Mouse (Mus musculus): ENCODE data around the gene Wdfy2. TPM values are rescaled to one million over a fixed set of nuclear protein-coding genes. Genes with fewer than 3 reads are reported as not detected.

Wdfy2 gene
- polyA plus RNA-seq, 1 experiment from 2014 or later, result 8.9 TPM

DNA sequence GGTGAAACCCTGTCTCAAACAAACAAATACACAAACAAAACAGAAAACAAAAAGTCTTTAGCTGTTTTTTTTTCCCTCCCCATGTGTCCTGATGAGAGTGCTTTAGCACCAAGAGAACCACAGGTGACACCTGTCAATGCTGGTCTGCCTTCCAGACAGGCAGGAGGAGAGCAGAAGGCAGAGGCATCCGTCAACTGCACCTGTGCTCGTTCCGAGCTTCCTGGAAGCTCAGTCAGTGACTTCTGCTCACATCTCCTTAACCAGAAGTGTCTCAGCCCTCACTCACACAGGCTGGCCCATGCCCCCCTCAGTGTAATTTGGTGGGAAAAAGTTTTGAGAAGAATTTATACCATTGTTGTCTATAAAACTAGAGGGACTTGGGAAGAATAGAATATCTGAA, 15.4 kb downstream of the Wdfy2 start:
- H3K27me3 ChIP-seq (ENCODE audit: insufficient read depth, poor library complexity, severe bottlenecking), result no peaks in the 10 kb centered on the region
- peaks cover 6% of the 10 kb centered on the region; the same call in 1 of the 2 replicates for H3K9me3 ChIP-seq
- no peak overlapping the region for H3K27ac ChIP-seq
- peaks cover 2% of the 10 kb centered on the region; the same call in 1 of the 2 replicates for H3K36me3 ChIP-seq
- 75% methylated on average over 3 of the region's 3 CpGs for WGBS
- H3K4me3 ChIP-seq, result no peak overlapping the region
- DNase-seq (ENCODE audit: low spot score), result no peak
- H3K4me1 ChIP-seq, result peaks cover 34% of the 10 kb centered on the region

DNA sequence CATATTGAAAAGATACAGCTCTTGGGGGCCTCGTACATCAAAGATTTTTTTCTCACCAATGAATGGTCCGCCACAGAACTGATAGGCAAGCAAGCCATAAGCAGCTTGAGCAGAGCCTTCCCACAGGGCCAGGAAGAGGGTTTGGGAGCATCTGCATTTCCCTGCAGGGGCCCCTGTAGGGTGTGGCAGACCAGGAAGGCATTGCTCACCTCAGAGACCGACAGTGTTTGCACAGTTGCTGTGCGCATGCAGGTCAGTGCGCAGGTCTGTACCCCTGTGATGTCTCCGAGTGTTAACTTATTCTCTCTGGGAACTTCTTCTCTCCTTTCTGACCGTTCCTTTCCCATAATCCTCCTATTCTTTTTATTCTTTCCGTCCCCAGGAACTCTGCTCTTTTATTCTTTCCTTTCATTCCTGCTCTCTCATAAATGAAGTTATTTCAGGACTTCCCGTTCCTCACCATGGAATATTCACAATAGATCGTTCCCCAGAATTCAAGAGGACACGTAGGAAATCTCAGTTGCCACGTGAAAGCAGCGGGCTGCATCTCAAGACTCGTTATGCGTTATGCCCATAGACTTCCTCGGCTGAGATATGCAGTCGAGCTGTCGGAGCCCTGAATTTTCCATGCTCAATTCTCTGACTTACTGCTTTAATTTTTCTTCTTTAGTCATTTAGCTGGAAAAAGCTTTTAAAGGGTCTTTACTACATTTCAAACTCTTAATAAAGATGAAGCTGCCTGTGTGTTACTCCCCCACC, 17.8 kb downstream of the Wdfy2 start:
- Histone ChIP-seq H3K4me1 (peaks cover 36% of the 10 kb centered on the region), H3K9me3 (no peaks in the 10 kb centered on the region), H3K27ac (0 out of 2 replicates have a peak overlapping the region, but pooled peaks have one; percentile 25), H3K27me3 (ENCODE audit: insufficient read depth, poor library complexity, severe bottlenecking) (no peaks in the 10 kb centered on the region), H3K36me3 (peaks cover 2% of the 10 kb centered on the region; the same call in 1 of the 2 replicates), H3K4me3 (no peak overlapping the region)
- 81% methylated on average over 18 of the region's 18 CpGs for WGBS
- no peak for DNase-seq (ENCODE audit: low spot score)

DNA sequence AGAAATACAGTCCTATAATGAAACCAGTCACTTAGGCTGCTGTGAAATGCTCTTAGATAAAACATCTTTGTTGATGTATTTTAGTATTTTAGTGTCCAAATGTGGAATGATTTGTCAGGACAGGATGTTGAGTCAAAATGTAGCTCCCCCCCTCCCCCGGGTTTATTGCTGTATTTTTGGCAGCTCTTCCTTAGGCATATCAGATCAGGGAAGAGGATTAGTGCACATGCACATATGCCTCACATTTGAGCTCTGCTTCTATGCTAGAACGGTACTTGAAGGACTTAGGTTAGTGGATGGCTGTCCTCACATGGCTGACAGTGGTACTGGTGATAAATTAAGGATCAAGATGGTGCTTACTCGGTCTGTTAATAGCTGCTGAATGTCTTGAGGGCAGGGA, 18.4 kb downstream of the Wdfy2 start:
- Histone ChIP-seq H3K4me3 (no peak overlapping the region), H3K36me3 (peaks cover 2% of the 10 kb centered on the region; the same call in 1 of the 2 replicates), H3K9me3 (no peaks in the 10 kb centered on the region), H3K27ac (no peak overlapping the region), H3K4me1 (peaks cover 32% of the 10 kb centered on the region), H3K27me3 (ENCODE audit: insufficient read depth, poor library complexity, severe bottlenecking) (no peaks in the 10 kb centered on the region)
- 70% methylated on average over 3 of the region's 3 CpGs for WGBS
- no peak for DNase-seq (ENCODE audit: low spot score)

DNA sequence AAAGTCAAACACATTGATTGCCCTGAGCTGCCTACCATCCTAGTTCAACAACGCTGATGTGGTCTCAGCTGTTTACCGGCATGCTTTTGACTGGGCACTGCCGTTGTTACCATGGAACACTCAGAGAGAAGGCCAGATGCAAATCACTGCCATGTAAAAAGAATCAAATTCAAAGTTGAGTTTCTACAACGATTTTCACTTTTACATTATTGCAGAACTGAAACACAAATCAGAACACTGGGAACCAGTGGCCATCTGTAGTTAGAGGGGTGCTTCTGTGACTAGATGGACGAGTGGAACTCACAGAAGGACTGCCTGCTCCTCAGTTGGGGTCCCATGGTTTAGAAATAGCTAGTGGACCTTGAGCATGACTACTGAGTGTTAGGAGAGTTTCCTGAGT, 19.0 kb downstream of the Wdfy2 start:
- 86% methylated on average over 5 of the region's 5 CpGs for WGBS
- no peaks in the 10 kb centered on the region for H3K27me3 ChIP-seq (ENCODE audit: insufficient read depth, poor library complexity, severe bottlenecking)
- peaks cover 5% of the 10 kb centered on the region; the same call in 1 of the 2 replicates for H3K36me3 ChIP-seq

DNA sequence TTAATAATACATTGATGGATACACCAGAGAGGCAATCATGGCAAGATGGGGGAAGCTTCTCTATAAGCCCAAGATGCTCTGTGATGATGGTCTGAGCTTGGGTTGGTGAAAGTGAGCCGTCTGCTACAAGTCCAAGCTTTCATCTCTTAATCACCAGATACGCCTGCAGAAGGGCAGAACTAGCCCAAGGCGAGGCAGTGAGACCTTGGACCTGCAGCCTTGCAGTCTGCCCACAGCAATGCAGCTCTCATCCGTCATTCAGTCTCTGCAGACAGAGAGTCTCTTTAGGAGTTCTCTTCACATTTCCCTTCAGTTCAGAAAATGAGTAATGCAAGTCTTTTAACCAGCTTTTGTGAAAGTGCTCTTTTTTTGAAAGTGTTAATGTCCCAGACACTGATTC, 20.4 kb downstream of the Wdfy2 start:
- 62% methylated on average over 4 of the region's 4 CpGs for WGBS
- no peak for DNase-seq (ENCODE audit: low spot score)
- H3K27me3 ChIP-seq (ENCODE audit: insufficient read depth, poor library complexity, severe bottlenecking), result no peaks in the 10 kb centered on the region
- no peaks in the 10 kb centered on the region for H3K9me3 ChIP-seq
- peaks cover 10% of the 10 kb centered on the region; the same call in 1 of the 2 replicates for H3K36me3 ChIP-seq
- no peak overlapping the region for H3K4me3 ChIP-seq
- no peak overlapping the region for H3K27ac ChIP-seq
- peaks cover 17% of the 10 kb centered on the region for H3K4me1 ChIP-seq

More for the DNA sequence above, 19.0 kb downstream of the Wdfy2 start:
- no peaks in the 10 kb centered on the region for H3K9me3 ChIP-seq
- no peak for DNase-seq (ENCODE audit: low spot score)
- H3K4me3 ChIP-seq, result no peak overlapping the region
- no peak overlapping the region for H3K27ac ChIP-seq
- peaks cover 25% of the 10 kb centered on the region for H3K4me1 ChIP-seq

DNA sequence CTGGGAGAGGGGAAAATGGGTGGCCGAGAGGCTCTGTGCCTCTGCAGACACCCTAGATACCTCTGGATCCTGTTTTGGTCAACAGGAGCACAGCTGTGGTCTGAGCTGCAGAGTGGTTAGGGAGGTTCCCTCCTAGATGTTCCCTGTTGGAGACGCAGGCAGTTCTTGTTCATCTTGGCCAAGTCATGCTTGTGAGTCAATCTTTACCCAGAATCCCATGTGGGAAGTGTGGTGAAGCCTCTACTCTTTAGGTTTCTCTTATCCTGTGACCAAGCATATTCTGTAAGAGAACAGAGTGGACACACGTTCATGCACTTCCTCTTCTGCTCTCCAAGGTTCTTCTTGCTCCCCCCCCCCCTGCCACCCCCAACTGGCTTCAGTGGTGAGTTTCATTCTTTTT, 20.8 kb downstream of the Wdfy2 start:
- peaks cover 17% of the 10 kb centered on the region for H3K4me1 ChIP-seq
- H3K9me3 ChIP-seq, result no peaks in the 10 kb centered on the region
- H3K4me3 ChIP-seq, result no peak overlapping the region
- no peaks in the 10 kb centered on the region for H3K27me3 ChIP-seq (ENCODE audit: insufficient read depth, poor library complexity, severe bottlenecking)
- no peak for DNase-seq (ENCODE audit: low spot score)
- peaks cover 10% of the 10 kb centered on the region; the same call in 1 of the 2 replicates for H3K36me3 ChIP-seq
- no peak overlapping the region for H3K27ac ChIP-seq
- 79% methylated on average over 3 of the region's 3 CpGs for WGBS

DNA sequence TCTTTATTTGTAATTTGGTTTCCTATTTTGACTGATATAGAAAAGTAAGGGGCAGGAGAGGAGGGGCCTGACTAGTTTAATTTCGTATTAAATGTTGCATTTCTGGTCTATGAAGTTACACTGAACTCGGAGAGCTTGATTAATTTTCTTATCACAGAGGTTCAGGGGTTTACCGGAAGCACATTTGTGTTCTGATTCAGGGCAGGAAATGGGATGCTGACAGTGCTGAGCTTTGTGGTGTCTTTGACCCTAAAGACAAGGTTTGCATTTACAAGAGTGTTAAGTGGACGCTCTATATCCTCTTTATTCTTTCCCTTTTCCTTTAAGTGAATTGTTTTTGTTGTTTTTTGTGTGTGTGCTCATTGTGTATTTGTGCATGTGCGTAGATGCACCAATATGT, 25.1 kb downstream of the Wdfy2 start:
- no peak for DNase-seq (ENCODE audit: low spot score)
- WGBS, result 70% methylated on average over 5 of the region's 5 CpGs

DNA sequence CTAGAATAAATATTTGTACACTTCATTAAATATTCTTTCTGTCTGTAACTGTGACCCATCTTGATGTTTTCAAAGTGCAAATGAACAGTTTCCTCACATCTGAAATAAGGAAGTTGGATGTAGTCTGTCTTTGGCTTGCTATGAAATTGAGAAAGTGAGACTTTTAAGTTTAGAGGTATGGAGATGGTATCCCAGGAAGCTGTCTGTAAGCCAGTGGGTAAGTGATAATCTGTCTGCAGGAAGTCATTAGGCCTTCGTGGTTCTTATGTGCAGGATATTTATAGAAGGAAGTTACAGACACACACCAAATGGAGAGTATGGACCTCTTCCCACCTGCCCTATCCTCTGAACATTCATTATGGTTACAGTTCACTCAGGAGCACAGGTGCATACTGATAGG, 26.8 kb downstream of the Wdfy2 start:
- H3K9me3 ChIP-seq, result no peaks in the 10 kb centered on the region
- DNase-seq (ENCODE audit: low spot score), result no peak
- WGBS, result 17% methylated on average over 1 of the region's 1 CpGs
- peaks cover 17% of the 10 kb centered on the region for H3K4me1 ChIP-seq
- H3K36me3 ChIP-seq, result peaks cover 8% of the 10 kb centered on the region; the same call in 1 of the 2 replicates
- H3K4me3 ChIP-seq, result no peak overlapping the region
- H3K27ac ChIP-seq, result no peak overlapping the region
- no peaks in the 10 kb centered on the region for H3K27me3 ChIP-seq (ENCODE audit: insufficient read depth, poor library complexity, severe bottlenecking)

More for the DNA sequence above, 25.1 kb downstream of the Wdfy2 start:
- H3K27ac ChIP-seq, result no peak overlapping the region
- H3K27me3 ChIP-seq (ENCODE audit: insufficient read depth, poor library complexity, severe bottlenecking), result no peaks in the 10 kb centered on the region
- H3K9me3 ChIP-seq, result no peaks in the 10 kb centered on the region
- H3K4me3 ChIP-seq, result no peak overlapping the region
- H3K36me3 ChIP-seq, result peaks cover 8% of the 10 kb centered on the region; the same call in 1 of the 2 replicates
- H3K4me1 ChIP-seq, result peaks cover 10% of the 10 kb centered on the region; the same call in 1 of the 2 replicates

DNA sequence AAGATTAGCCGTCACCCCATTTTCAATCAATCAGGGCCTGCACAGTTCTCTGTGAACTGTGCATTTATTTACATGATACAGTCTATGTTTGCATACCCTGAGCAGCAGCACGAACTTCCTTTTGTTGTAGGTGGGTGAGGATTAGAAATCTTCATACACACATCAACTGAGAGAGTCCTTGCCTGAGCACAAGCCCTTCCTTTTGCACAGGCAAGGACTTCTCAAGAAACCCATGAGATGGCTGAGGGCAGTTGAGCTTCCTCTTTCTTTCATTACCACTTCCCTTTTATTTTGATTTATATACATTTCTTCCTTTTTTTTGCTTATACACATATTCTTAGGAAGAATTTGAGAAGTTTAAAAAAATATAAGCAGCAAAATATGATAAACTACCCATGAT, 27.9 kb downstream of the Wdfy2 start:
- DNase-seq (ENCODE audit: low spot score), result no peak
- Histone ChIP-seq H3K4me3 (no peak overlapping the region), H3K27me3 (ENCODE audit: insufficient read depth, poor library complexity, severe bottlenecking) (no peaks in the 10 kb centered on the region), H3K36me3 (peaks cover 8% of the 10 kb centered on the region; the same call in 1 of the 2 replicates), H3K4me1 (peaks cover 17% of the 10 kb centered on the region), H3K27ac (no peak overlapping the region), H3K9me3 (no peaks in the 10 kb centered on the region)
- 84% methylated on average over 2 of the region's 2 CpGs for WGBS

DNA sequence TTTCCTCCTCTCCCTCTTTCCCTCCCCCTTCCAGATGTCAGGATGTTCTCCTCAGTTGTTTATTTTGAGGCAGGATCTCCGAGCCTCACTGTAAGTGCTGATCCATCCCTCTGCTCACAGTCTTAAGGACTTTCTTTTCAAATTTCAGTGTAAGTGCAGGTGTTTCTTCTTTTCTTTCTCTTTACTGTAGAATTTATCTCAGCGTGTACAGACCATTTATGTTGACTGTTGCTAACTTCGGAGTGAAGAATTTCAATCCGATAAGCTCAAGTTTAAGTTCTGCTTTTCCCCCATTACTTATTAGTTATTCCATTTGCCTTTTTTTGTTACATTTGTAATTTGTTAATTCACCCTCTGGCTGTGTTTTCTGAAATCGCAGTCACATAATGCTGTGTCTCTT, 29.6 kb downstream of the Wdfy2 start:
- Histone ChIP-seq H3K36me3 (no peaks in the 10 kb centered on the region; the same call in 1 of the 2 replicates), H3K9me3 (no peaks in the 10 kb centered on the region), H3K27ac (no peak overlapping the region), H3K4me3 (no peak overlapping the region), H3K27me3 (ENCODE audit: insufficient read depth, poor library complexity, severe bottlenecking) (no peaks in the 10 kb centered on the region), H3K4me1 (peaks cover 23% of the 10 kb centered on the region)
- WGBS, result 72% methylated on average over 5 of the region's 5 CpGs
- peak; percentile 11 for DNase-seq (ENCODE audit: low spot score)

DNA sequence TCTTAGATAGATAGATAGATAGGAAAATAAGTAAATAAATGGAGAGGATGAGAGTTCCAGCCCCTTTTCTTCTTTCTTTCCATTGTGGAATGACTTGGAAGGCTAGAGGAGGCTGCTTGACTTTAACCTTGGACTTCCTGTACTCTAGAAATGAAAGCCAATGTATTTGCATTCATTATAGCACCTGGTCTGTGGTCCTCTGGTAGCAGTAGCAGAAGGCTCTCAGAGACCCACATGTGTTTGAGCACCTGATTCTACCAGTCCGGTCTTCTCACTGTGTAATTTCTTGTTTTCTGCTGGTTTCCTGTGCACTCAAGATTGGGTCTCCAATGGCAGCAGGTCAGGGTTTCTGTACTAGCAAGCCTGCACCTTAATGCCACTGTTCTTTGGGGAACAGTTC, 30.1 kb downstream of the Wdfy2 start:
- Histone ChIP-seq H3K4me1 (peaks cover 23% of the 10 kb centered on the region), H3K27ac (no peak overlapping the region), H3K4me3 (no peak overlapping the region), H3K27me3 (ENCODE audit: insufficient read depth, poor library complexity, severe bottlenecking) (no peaks in the 10 kb centered on the region), H3K9me3 (no peaks in the 10 kb centered on the region), H3K36me3 (no peaks in the 10 kb centered on the region; the same call in 1 of the 2 replicates)
- 83% methylated on average over 1 of the region's 1 CpGs for WGBS
- DNase-seq (ENCODE audit: low spot score), result peak; percentile 28

DNA sequence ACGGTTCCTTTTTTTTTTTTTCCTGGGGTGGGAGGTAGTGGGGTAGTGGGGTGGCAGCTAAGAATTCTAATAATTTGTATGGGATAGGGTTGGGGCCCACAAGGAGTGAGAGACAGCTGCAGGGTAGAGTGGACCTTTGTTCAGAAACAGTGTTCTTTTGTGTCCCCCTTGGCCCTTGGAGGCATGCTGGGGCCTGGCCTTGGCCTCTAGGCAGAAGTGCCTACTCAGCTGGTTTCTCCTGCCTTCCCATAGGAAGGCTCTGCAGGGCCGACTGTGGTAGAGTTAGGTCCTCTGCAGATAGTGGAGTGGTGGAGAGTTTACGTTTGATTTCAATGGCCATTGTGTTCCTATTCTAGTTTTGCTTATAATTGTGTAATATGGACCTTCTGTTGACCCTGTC, 30.8 kb downstream of the Wdfy2 start:
- Histone ChIP-seq H3K4me1 (peaks cover 23% of the 10 kb centered on the region), H3K27me3 (ENCODE audit: insufficient read depth, poor library complexity, severe bottlenecking) (no peaks in the 10 kb centered on the region), H3K27ac (peak overlapping the region; percentile 56; the same call in 1 of the 2 replicates), H3K9me3 (no peaks in the 10 kb centered on the region), H3K4me3 (no peak overlapping the region), H3K36me3 (no peaks in the 10 kb centered on the region; the same call in 1 of the 2 replicates)
- WGBS, result 48% methylated on average over 3 of the region's 3 CpGs
- peak; percentile 72 for DNase-seq (ENCODE audit: low spot score)

DNA sequence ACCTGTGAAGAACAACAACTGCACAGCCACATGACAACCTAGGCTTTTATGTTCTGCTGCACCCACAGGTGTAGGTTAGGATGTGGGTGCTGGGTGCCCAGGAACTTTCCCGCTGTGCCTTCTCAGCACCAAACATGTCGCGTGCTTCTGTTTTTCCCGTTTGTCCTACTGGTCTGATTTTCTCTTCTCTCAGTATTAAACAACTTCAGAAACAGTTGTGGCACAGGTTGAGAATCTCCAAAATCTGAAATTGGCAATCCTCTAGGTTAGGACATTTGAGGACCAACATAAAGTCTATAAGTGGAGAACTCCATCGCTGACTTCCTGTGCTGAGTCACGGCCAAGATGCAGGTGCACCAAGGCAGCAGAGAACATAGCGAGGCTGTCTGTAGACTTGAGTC, 32.8 kb downstream of the Wdfy2 start:
- no peaks in the 10 kb centered on the region; the same call in 1 of the 2 replicates for H3K36me3 ChIP-seq
- H3K9me3 ChIP-seq, result no peaks in the 10 kb centered on the region
- H3K4me1 ChIP-seq, result peaks cover 19% of the 10 kb centered on the region
- DNase-seq (ENCODE audit: low spot score), result peak; percentile 48
- WGBS, result 96% methylated on average over 7 of the region's 7 CpGs
- no peak overlapping the region for H3K27ac ChIP-seq
- H3K27me3 ChIP-seq (ENCODE audit: insufficient read depth, poor library complexity, severe bottlenecking), result no peaks in the 10 kb centered on the region
- H3K4me3 ChIP-seq, result no peak overlapping the region

Data from heart, embryonic 10.5 days (tissue).